Mouse (Mus musculus) naive thymus-derived CD4-positive, alpha-beta T cell, adult 2 months (primary cell): Measurements from ENCODE around the gene Usp6nl.

Source experiments
- DNase-seq: peaks from one replicate; pipeline ENCODE4 v3.0.0-alpha.2; 2011; ENCODE audit warnings: low read depth

Gene Usp6nl

GRCm38 (mm10) chr2:6331324-6332137, 9.1 kb downstream of the Usp6nl start:
- DNase-seq, result no peak

GRCm38 (mm10) chr2:6333570-6333969, 11.1 kb downstream of the Usp6nl start:
- no peak for DNase-seq

GRCm38 (mm10) chr2:6334011-6334410, 11.5 kb downstream of the Usp6nl start:
- DNase-seq, result no peak

GRCm38 (mm10) chr2:6335032-6335735, 12.7 kb downstream of the Usp6nl start:
- no peak for DNase-seq

GRCm38 (mm10) chr2:6336013-6336412, 13.5 kb downstream of the Usp6nl start:
- DNase-seq, result no peak

GRCm38 (mm10) chr2:6336649-6337048, 14.2 kb downstream of the Usp6nl start:
- no peak for DNase-seq

GRCm38 (mm10) chr2:6337436-6337835, 15.0 kb downstream of the Usp6nl start:
- DNase-seq, result peak; percentile 69

GRCm38 (mm10) chr2:6338031-6338629, 15.7 kb downstream of the Usp6nl start:
- peak; percentile 63 for DNase-seq

- DNase-seq, result no peak
Observed at GRCm38 (mm10) chr2:6340439-6340838, 18.0 kb downstream of the Usp6nl start.

- no peak for DNase-seq
Observed at GRCm38 (mm10) chr2:6341496-6341895, 19.0 kb downstream of the Usp6nl start.

GRCm38 (mm10) chr2:6349256-6350092, 27.0 kb downstream of the Usp6nl start:
- DNase-seq, result no peak

GRCm38 (mm10) chr2:6350164-6350563, 27.7 kb downstream of the Usp6nl start:
- peak; percentile 25 for DNase-seq

- peak; percentile 75 for DNase-seq
Observed at GRCm38 (mm10) chr2:6350931-6351695, 28.6 kb downstream of the Usp6nl start.

- peak; percentile 60 for DNase-seq
Observed at GRCm38 (mm10) chr2:6352541-6352971, 30.1 kb downstream of the Usp6nl start.

- DNase-seq, result peak; percentile 30
Observed at GRCm38 (mm10) chr2:6353060-6353459, 30.6 kb downstream of the Usp6nl start.

- DNase-seq, result no peak
Observed at GRCm38 (mm10) chr2:6357306-6357705, 34.8 kb downstream of the Usp6nl start.

- DNase-seq, result no peak
Observed at GRCm38 (mm10) chr2:6359645-6360044, 37.2 kb downstream of the Usp6nl start.

GRCm38 (mm10) chr2:6363126-6363525, 40.7 kb downstream of the Usp6nl start:
- peak; percentile 53 for DNase-seq

- DNase-seq, result no peak
Observed at GRCm38 (mm10) chr2:6363922-6364321, 41.5 kb downstream of the Usp6nl start.

GRCm38 (mm10) chr2:6366521-6366928, 44.1 kb downstream of the Usp6nl start:
- DNase-seq, result no peak

- no peak for DNase-seq
Observed at GRCm38 (mm10) chr2:6366973-6367372, 44.5 kb downstream of the Usp6nl start.
